Mouse (Mus musculus) heart, postnatal 0 days (tissue): ENCODE measurements around the gene Fkrp. TPM values are rescaled to one million over a fixed set of nuclear protein-coding genes. Genes with fewer than 3 reads are reported as not detected.

Experiments
- ATAC-seq: fragments of 200-750 bp; cut with Nextera tagmentation; 2 replicates; pipeline ENCODE4 v1.8.0; 2017; ENCODE audit warnings: low read depth, moderate number of reproducible peaks, moderate library complexity; ENCODE audit not compliant: insufficient read depth
- DNase-seq: peaks from one replicate; pipeline ENCODE4 v3.0.0-alpha.2; 2016; ENCODE audit warnings: low spot score
- H3K27ac ChIP-seq: fragments of 300-500 bp; sonication (generic); 2 replicates; pipeline ENCODE4 v1.5.1; 2014; ENCODE audit warnings: low read depth, mild to moderate bottlenecking
- H3K27me3 ChIP-seq: fragments of 300-500 bp; sonication (generic); 2 replicates; pipeline ENCODE4 v1.6.1; 2014; ENCODE audit warnings: low read length, mixed read lengths; ENCODE audit not compliant: control insufficient read depth, insufficient read depth
- H3K36me3 ChIP-seq: fragments of 300-500 bp; sonication (generic); replicated peaks from 2 replicates; pipeline ENCODE4 v1.6.1; 2014; ENCODE audit warnings: low read length, mixed read lengths; ENCODE audit not compliant: control insufficient read depth, insufficient read depth
- H3K4me1 ChIP-seq: fragments of 300-500 bp; sonication (generic); 2 replicates; pipeline ENCODE4 v1.6.1; 2014; ENCODE audit warnings: antibody characterized with exemption; ENCODE audit not compliant: control insufficient read depth, insufficient read depth
- H3K4me2 ChIP-seq: fragments of 300-500 bp; sonication (generic); 2 replicates; pipeline ENCODE4 v1.6.1; 2014; ENCODE audit warnings: low read depth, mild to moderate bottlenecking, low read length, moderate library complexity
- H3K4me3 ChIP-seq: fragments of 300-500 bp; sonication (generic); 2 replicates; pipeline ENCODE4 v1.5.1; 2014; ENCODE audit warnings: low read depth, low read length
- H3K9ac ChIP-seq: fragments of 300-500 bp; sonication (generic); replicated peaks from 2 replicates; pipeline ENCODE4 v1.6.1; 2014; ENCODE audit warnings: low read depth, low read length, mixed read lengths
- H3K9me3 ChIP-seq: fragments of 300-500 bp; sonication (generic); replicated peaks from 2 replicates; pipeline ENCODE4 v1.6.1; 2016; ENCODE audit warnings: low read length; ENCODE audit not compliant: control insufficient read depth
- CTCF ChIP-seq: IDR thresholded peaks from 2 replicates; pipeline ENCODE4 v1.5.1; 2016; ENCODE audit warnings: antibody characterized with exemption, control low read depth, low read depth
- EP300 ChIP-seq: IDR thresholded peaks from 2 replicates; pipeline ENCODE4 v1.6.1; 2016; ENCODE audit warnings: antibody characterized with exemption, low read depth
- WGBS: fragments of 180-500 bp; shearing (Covaris S2); extraction: QIAGEN DNeasy Blood & Tissue Kit; methylation state at CpG from one replicate; pipeline ENCODE4 v1.1.7; 2014; 5-methylcytosine and 5-hydroxymethylcytosine counted together
- polyA plus RNA-seq: library from polyadenylated mRNA; unstranded; fragments of >200 nt; fragmentation: Nextera tagmentation; extraction: Ambion mirVana; gene quantifications from 2 replicates; pipeline ENCODE4 v1.2.1, GENCODE M21; 2015
- total RNA-seq: library from RNA; depleted of rRNA; stranded (reverse); fragments of >200 nt; gene quantifications from 2 replicates; pipeline ENCODE4 v1.2.3, GENCODE M21; 2014; ENCODE audit warnings: low replicate concordance; rRNA removed

Gene Fkrp
- total RNA-seq (40.4 and 54.2 TPM in 2 replicates), polyA plus RNA-seq (28.0 and 28.9 TPM in 2 replicates)

DNA sequence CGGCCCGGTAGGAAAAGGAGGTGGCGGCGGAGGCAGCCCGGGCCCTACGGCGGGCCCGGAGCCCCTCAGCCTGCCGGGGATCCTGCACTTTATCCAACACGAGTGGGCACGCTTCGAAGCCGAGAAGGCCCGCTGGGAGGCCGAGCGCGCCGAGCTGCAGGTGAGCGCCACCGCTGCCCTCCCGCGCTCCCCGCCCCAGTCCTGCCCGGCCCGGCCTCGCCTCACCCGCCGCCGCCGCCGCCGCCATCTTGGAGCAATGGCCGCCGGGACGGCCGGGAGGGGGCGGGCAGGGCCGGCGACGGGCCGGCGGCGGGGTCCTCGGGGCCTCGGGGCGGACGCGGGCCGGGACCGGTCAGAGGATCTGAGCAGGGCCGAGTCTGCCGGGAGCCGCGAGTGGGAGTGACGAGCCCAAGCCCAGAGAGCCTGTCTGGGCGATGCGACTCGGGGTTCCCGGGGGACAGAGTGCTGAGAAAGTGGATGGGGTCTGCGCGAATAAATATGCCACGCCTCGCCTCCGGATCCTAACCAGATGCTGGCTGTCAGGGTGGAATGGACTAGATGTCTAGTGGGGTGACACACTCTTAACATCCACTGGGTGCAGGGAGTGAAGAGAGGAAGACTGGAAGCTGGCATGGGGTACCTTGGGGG lies at the start of gene Fkrp:
TSS of gene Fkrp (minus strand) at position 258 of the 648 bp plus-strand sequence.
- peak; percentile 53 for DNase-seq
- Histone ChIP-seq H3K4me2 (peak within 1 kb of the TSS; percentile 95), H3K4me1 (peaks cover 51% of the 10 kb centered on the region), H3K9ac (peak within 1 kb of the TSS; percentile 97), H3K4me3 (peak within 1 kb of the TSS; percentile 95), H3K27ac (peak within 1 kb of the TSS; percentile 91), H3K27me3 (no peaks in the 10 kb centered on the region), H3K36me3 (peaks cover 16% of the 10 kb centered on the region; the same call in 1 of the 2 replicates), H3K9me3 (no peaks in the 10 kb centered on the region)
- ATAC-seq: peak; percentile 83
- no peak for TF ChIP-seq EP300
- no peak for TF ChIP-seq CTCF
- WGBS: 1% methylated on average over 49 of the region's 64 CpGs

DNA sequence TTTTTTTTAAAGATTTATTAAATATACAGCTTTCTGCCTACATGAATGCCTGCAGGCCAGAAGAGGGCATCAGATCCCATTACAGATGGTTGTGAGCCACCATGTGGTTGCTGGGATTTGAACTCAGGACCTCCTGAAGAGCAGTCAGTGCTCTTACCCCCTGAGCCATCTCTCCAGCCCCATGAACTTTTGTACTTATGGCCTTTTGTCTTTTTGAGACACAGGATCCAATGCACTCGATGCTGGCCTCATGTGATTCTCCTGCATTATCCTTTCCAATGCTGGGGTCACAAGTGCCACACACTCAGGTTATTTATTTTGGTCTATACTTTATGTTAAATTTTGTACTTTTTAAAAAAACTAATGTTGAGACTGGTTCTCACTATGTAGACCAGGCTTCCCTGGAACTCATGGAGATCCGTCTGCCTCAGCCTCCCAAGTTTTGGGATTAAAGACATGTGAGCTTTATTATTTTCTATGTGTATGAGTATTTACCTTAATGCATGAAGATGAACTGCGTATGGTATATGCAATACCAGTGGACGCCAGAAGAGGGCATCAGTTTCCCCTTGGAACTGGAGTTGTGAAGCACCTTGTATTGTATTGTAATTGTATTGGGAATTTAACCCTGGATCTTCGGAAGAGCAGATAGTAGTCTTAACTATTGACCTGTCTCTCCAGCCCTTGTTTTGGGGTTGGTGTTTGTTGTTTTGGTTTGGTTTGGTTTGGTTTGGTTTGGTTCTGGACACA lies 43.5 kb upstream of the Fkrp start:
- Histone ChIP-seq H3K4me3 (no peak overlapping the region), H3K27ac (no peak overlapping the region), H3K9ac (no peak overlapping the region), H3K4me2 (no peak overlapping the region), H3K9me3 (no peaks in the 10 kb centered on the region), H3K27me3 (no peaks in the 10 kb centered on the region), H3K36me3 (peaks cover 57% of the 10 kb centered on the region), H3K4me1 (no peaks in the 10 kb centered on the region)
- DNase-seq: no peak
- WGBS: 34% methylated on average over 5 of the region's 5 CpGs
- peak; percentile 78 for TF ChIP-seq CTCF
- no peak for TF ChIP-seq EP300
- ATAC-seq: no peak

- WGBS: 27% methylated on average over 17 of the region's 17 CpGs
- DNase-seq (no peak), ATAC-seq (no peak)
- H3K4me2 ChIP-seq: no peak overlapping the region
- no peaks in the 10 kb centered on the region for H3K27me3 ChIP-seq
- peaks cover 54% of the 10 kb centered on the region for H3K36me3 ChIP-seq
- no peak overlapping the region for H3K4me3 ChIP-seq
- no peaks in the 10 kb centered on the region for H3K9me3 ChIP-seq
- no peak overlapping the region for H3K9ac ChIP-seq
- no peak overlapping the region for H3K27ac ChIP-seq
- no peak for TF ChIP-seq EP300
- TF ChIP-seq CTCF: peak; percentile 65
- no peaks in the 10 kb centered on the region for H3K4me1 ChIP-seq
Measured at GRCm38 (mm10) chr7:16858336-16858735, 41.8 kb upstream of the Fkrp start.

DNA sequence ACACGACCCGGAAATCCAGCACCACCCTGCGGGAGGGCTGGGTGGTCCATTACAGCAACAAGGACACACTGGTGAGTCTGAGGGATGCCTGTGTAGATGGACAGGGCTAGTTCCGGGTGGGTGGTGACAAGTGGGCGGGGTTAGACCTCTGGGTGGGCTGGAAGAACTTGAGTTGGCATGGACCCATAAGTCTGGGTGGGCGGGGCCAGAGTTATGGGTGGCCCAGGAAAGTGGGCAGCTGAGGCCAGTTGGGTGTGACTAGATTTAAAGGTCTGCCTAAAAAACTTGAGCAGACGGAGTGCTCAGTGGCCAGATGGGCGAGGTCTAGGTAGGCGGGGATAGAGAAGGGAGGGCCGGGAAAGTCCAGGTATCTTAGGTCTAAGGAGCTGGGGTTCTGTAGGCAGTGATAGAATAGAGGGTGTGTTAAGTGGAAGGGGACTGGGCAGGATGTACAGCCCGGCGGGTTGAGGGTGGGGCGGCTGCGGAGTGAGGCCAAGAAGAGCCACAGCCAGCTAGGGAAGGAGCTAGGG lies 36.8 kb upstream of the Fkrp start:
- H3K27me3 ChIP-seq: no peaks in the 10 kb centered on the region
- no peaks in the 10 kb centered on the region for H3K9me3 ChIP-seq
- no peak for ATAC-seq
- no peak for DNase-seq
- H3K4me3 ChIP-seq: no peak overlapping the region
- WGBS: 79% methylated on average over 14 of the region's 14 CpGs
- H3K4me1 ChIP-seq: no peaks in the 10 kb centered on the region
- TF ChIP-seq EP300: no peak
- no peak for TF ChIP-seq CTCF
- H3K36me3 ChIP-seq: peaks cover 83% of the 10 kb centered on the region
- H3K9ac ChIP-seq: no peak overlapping the region
- no peak overlapping the region for H3K27ac ChIP-seq
- H3K4me2 ChIP-seq: no peak overlapping the region

- Histone ChIP-seq H3K4me3 (no peak overlapping the region), H3K4me1 (no peaks in the 10 kb centered on the region), H3K36me3 (peaks cover 82% of the 10 kb centered on the region), H3K9ac (no peak overlapping the region), H3K9me3 (no peaks in the 10 kb centered on the region), H3K4me2 (no peak overlapping the region), H3K27ac (no peak overlapping the region), H3K27me3 (no peaks in the 10 kb centered on the region)
- 84% methylated on average over 4 of the region's 4 CpGs for WGBS
- TF ChIP-seq EP300 (no peak), CTCF (no peak)
- DNase-seq (no peak), ATAC-seq (no peak)
Measured at GRCm38 (mm10) chr7:16851636-16852035, 35.1 kb upstream of the Fkrp start.
